Mouse (Mus musculus): ENCODE results near the gene Patl2.

GRCm38 (mm10) chr2:122132078-122132477 is 53.9 kb downstream of the Patl2 start:
- no peak for TF ChIP-seq CTCF (IDR thresholded peaks at IDR 0.05; ENCODE audit: low read depth)
- no peak for TF ChIP-seq EP300 (IDR thresholded peaks at IDR 0.05; ENCODE audit: low read depth)

All from heart, postnatal 0 days (tissue).